Mouse (Mus musculus) E14TG2a.4 (cell line): ENCODE data around the gene Pdzrn3.

Experiments
- CTCF ChIP-seq: conservative IDR thresholded peaks from 2 replicates; pipeline ENCODE4 v1.5.1; 2014; ENCODE audit warnings: low read length
- NANOG ChIP-seq: IDR thresholded peaks from 2 replicates; pipeline ENCODE4 v1.6.1; 2014; ENCODE audit warnings: borderline replicate concordance, low read length, mixed read lengths

GRCm38 (mm10) chr6:101236641-101237246 lies 141.0 kb downstream of the Pdzrn3 start:
- TF ChIP-seq CTCF (no peak), NANOG (no peak)
